Comparison of ENCODE assay signal across 37 mouse cellular contexts in genomic region chr12:105597135-105597534, GRCm38 (mm10). TPM values are rescaled to one million over a fixed set of nuclear protein-coding genes. Genes with fewer than 3 reads are reported as not detected.
A peak's percentile ranks its signal among the peaks of the same experiment; 100 is the strongest.
DNase-seq lines count a peak whose midpoint lies in the region; ATAC-seq and TF ChIP-seq lines count a peak whose summit lies in the region.
"Had no signal": no experiment of that assay in that cellular context is flagged by ENCODE, and none has a peak within 500 bp of the region (broad histone marks: within the 10 kb centered on the region; RNA-seq: fewer than 3 reads in every experiment).

No protein-coding gene starts in this region.

- TF ChIP-seq CTCF in spleen, adult 2 months (IDR thresholded peaks at IDR 0.05; ENCODE audit: extremely low read depth, insufficient read depth, insufficient read length, insufficient replicate concordance), result no peak
- TF ChIP-seq CTCF in liver, postnatal 0 days (IDR thresholded peaks at IDR 0.05; ENCODE audit: low read depth), result no peak

- no peak overlapping the region for H3K4me2 ChIP-seq in liver, embryonic 12.5 days
- no peak overlapping the region for H3K4me2 ChIP-seq in liver, postnatal 0 days (ENCODE audit: low read depth, low read length)
- H3K4me2 ChIP-seq: embryonic facial prominence, embryonic 13.5 days; hindbrain, embryonic 15.5 days; limb, embryonic 13.5 days; lung, embryonic 15.5 days; neural tube, embryonic 12.5 days had no signal

- 79% methylated on average over 8 of the region's 8 CpGs for WGBS in liver, embryonic 12.5 days (ENCODE audit: insufficient replicate concordance)
- WGBS in spleen, adult 2 months, result 41% methylated on average over 8 of the region's 8 CpGs
- WGBS in liver, postnatal 0 days (ENCODE audit: insufficient replicate concordance), result 77% methylated on average over 8 of the region's 8 CpGs

- no peak for TF ChIP-seq EP300 in liver, postnatal 0 days (IDR thresholded peaks at IDR 0.05; ENCODE audit: low read depth)

- TF ChIP-seq POLR2A in spleen, adult 2 months (IDR thresholded peaks at IDR 0.05; ENCODE audit: low read depth, low read length), result no peak

- no peak overlapping the region for H3K4me3 ChIP-seq in liver, embryonic 12.5 days
- H3K4me3 ChIP-seq in spleen, adult 2 months (ENCODE audit: extremely low read depth, insufficient read depth, insufficient read length), result no peak overlapping the region
- no peak overlapping the region for H3K4me3 ChIP-seq in liver, postnatal 0 days (ENCODE audit: low read depth, low read length)
- H3K4me3 ChIP-seq: embryonic facial prominence, embryonic 13.5 days; erythroblast, embryonic 14.5 days; hindbrain, embryonic 10.5 days; hindbrain, embryonic 15.5 days; limb, embryonic 13.5 days; lung, embryonic 15.5 days; midbrain, embryonic 10.5 days; myocyte; neural tube, embryonic 12.5 days had no signal

- ATAC-seq in liver, embryonic 12.5 days, result 0 out of 2 replicates have a peak, but pooled peaks have one; percentile 14
- peak; percentile 48; the same call in 1 of the 2 replicates for ATAC-seq in liver, postnatal 0 days
- no peak for ATAC-seq in erythroblast, adult 5-6 weeks (replicated peaks; ENCODE audit: low FRiP score, poor library complexity, severe bottlenecking)
- ATAC-seq: forebrain, postnatal 0 days; inflammation-experienced regulatory T-cells, adult 6 months had no signal

- H3K9ac ChIP-seq in liver, embryonic 12.5 days, result no peak overlapping the region
- H3K9ac ChIP-seq in liver, postnatal 0 days (replicated peaks), result no peak overlapping the region
- H3K9ac ChIP-seq: embryonic facial prominence, embryonic 13.5 days; forebrain, postnatal 0 days; hindbrain, embryonic 15.5 days; limb, embryonic 13.5 days; liver, embryonic 14.5 days; lung, embryonic 15.5 days; neural tube, embryonic 12.5 days had no signal

- H3K27ac ChIP-seq in liver, embryonic 12.5 days, result no peak overlapping the region
- 0 out of 2 replicates have a peak overlapping the region, but pooled peaks have one; percentile 11 for H3K27ac ChIP-seq in spleen, adult 2 months (ENCODE audit: insufficient read depth, low read length)
- H3K27ac ChIP-seq in liver, postnatal 0 days (ENCODE audit: low read depth), result no peak overlapping the region
- H3K27ac ChIP-seq: embryonic facial prominence, embryonic 13.5 days; hindbrain, embryonic 10.5 days; hindbrain, embryonic 15.5 days; limb, embryonic 13.5 days; liver, embryonic 14.5 days; lung, embryonic 15.5 days; midbrain, embryonic 10.5 days; neural tube, embryonic 12.5 days had no signal

- H3K27me3 ChIP-seq in liver, embryonic 12.5 days (replicated peaks), result no peaks in the 10 kb centered on the region
- no peaks in the 10 kb centered on the region for H3K27me3 ChIP-seq in spleen, adult 2 months (ENCODE audit: control insufficient read depth, insufficient read depth, low read length)
- H3K27me3 ChIP-seq in liver, postnatal 0 days (ENCODE audit: insufficient read depth, low read length), result no peaks in the 10 kb centered on the region
- H3K27me3 ChIP-seq: embryonic facial prominence, embryonic 13.5 days; hindbrain, embryonic 15.5 days; limb, embryonic 13.5 days; lung, embryonic 15.5 days; neural tube, embryonic 12.5 days had no signal

- DNase-seq in liver, result no peak
- peak; percentile 14 to 86 for DNase-seq in spleen, adult 2 months (ENCODE audit: low read depth in 1 of 2, low spot score in 2 of 2)
- no peak for DNase-seq in spleen, postnatal 10 days (ENCODE audit: low spot score in 2 of 2)
- DNase-seq in liver, postnatal 0 days, result no peak
- no peak for DNase-seq in cerebellum, postnatal 14 days
- DNase-seq: adrenal gland, postnatal 10 days; cerebellum, adult 11-12 months; cerebellum, adult 9-11 months; forebrain, postnatal 0 days; gastrocnemius, postnatal 10 days; heart, postnatal 14 days; kidney, adult 11 months; kidney, postnatal 10 days; right cerebral cortex, postnatal 4 days; thymus, postnatal 4 days had no signal

- H3K36me3 ChIP-seq in liver, embryonic 12.5 days, result no peaks in the 10 kb centered on the region
- no peaks in the 10 kb centered on the region for H3K36me3 ChIP-seq in spleen, adult 2 months (ENCODE audit: control insufficient read depth, insufficient read depth, low read length)
- H3K36me3 ChIP-seq in liver, postnatal 0 days (replicated peaks; ENCODE audit: insufficient read depth, low read length), result no peaks in the 10 kb centered on the region
- H3K36me3 ChIP-seq: embryonic facial prominence, embryonic 13.5 days; G1E; hindbrain, embryonic 10.5 days; hindbrain, embryonic 15.5 days; limb, embryonic 13.5 days; lung, embryonic 15.5 days; midbrain, embryonic 10.5 days; neural tube, embryonic 12.5 days had no signal

- no peaks in the 10 kb centered on the region for H3K9me3 ChIP-seq in liver, embryonic 12.5 days (replicated peaks)
- H3K9me3 ChIP-seq in liver, postnatal 0 days (ENCODE audit: low read length), result no peaks in the 10 kb centered on the region
- H3K9me3 ChIP-seq: embryonic facial prominence, embryonic 13.5 days; G1E; hindbrain, embryonic 10.5 days; hindbrain, embryonic 15.5 days; limb, embryonic 13.5 days; lung, embryonic 15.5 days; midbrain, embryonic 10.5 days; neural tube, embryonic 12.5 days had no signal

- H3K4me1 ChIP-seq in liver, embryonic 12.5 days, result no peaks in the 10 kb centered on the region
- peaks cover 12% of the 10 kb centered on the region; the same call in 1 of the 2 replicates for H3K4me1 ChIP-seq in spleen, adult 2 months (ENCODE audit: control insufficient read depth, insufficient read depth, insufficient read length)
- H3K4me1 ChIP-seq in liver, postnatal 0 days (ENCODE audit: insufficient read depth), result no peaks in the 10 kb centered on the region
- H3K4me1 ChIP-seq: lung, embryonic 15.5 days had no signal

RNA-seq across cellular contexts. Expression of gene Bdkrb1, which starts 5.8 kb away (rescaled TPM):
- not detected in 2 replicates for polyA plus RNA-seq in liver, embryonic 12.5 days (2016; fragmentation: Nextera tagmentation; extraction: Ambion mirVana)
- 0.08 and 0.15 TPM in 2 replicates for polyA plus RNA-seq in spleen, adult 2 months (2012; rRNA removed)
- polyA plus RNA-seq in liver, postnatal 0 days (2015; fragmentation: Nextera tagmentation; extraction: Ambion mirVana), result not detected in 2 replicates
- total RNA-seq in erythroblast, adult 5-6 weeks (2015; ENCODE audit: low replicate concordance), result not detected in 2 replicates
- total RNA-seq in erythroblast, adult 5-6 weeks (2017; ENCODE audit: low replicate concordance), result not detected in 2 replicates
- total RNA-seq: adrenal gland, postnatal 10 days; common myeloid progenitor, adult 5-6 weeks; forebrain, postnatal 0 days; G1E; heart, postnatal 14 days; layer of hippocampus, adult 18-20 months; layer of hippocampus, postnatal 10 days; left cerebral cortex, adult 18-20 months; left cerebral cortex, postnatal 14 days; megakaryocyte progenitor cell, adult 5-6 weeks had no signal
- polyA plus RNA-seq: embryonic facial prominence, embryonic 13.5 days; erythroblast, embryonic 14.5 days; forebrain, embryonic 11.5 days; G1E; heart, embryonic 14.5 days; limb, embryonic 13.5 days; liver, embryonic 14.5 days; midbrain, embryonic 10.5 days; neural tube, embryonic 12.5 days had no signal

RNA-seq across cellular contexts. Expression of gene Bdkrb2, which starts 34.1 kb away (rescaled TPM):
- polyA plus RNA-seq in liver, embryonic 12.5 days (2016; fragmentation: Nextera tagmentation; extraction: Ambion mirVana), result not detected in 2 replicates
- 0.09 and 0.18 TPM in 2 replicates for polyA plus RNA-seq in spleen, adult 2 months (2012; rRNA removed)
- 0.05 TPM in 1 of 2 replicates, not detected in the other for polyA plus RNA-seq in liver, postnatal 0 days (2015; fragmentation: Nextera tagmentation; extraction: Ambion mirVana)
- total RNA-seq in erythroblast, adult 5-6 weeks (2015; ENCODE audit: low replicate concordance), result not detected in 2 replicates
- not detected in 2 replicates for total RNA-seq in erythroblast, adult 5-6 weeks (2017; ENCODE audit: low replicate concordance)
- total RNA-seq: common myeloid progenitor, adult 5-6 weeks; megakaryocyte progenitor cell, adult 5-6 weeks had no signal
- polyA plus RNA-seq: erythroblast, embryonic 14.5 days; inflammation-experienced regulatory T-cells, adult 6 months; liver, embryonic 14.5 days had no signal

Comparison
In these comparisons a context has a peak if more than half of its experiments do, and no peak if none do; other contexts are left out.
1. DNase-seq: peak in spleen, adult 2 months (2 of 2); none in liver (single experiment), spleen, postnatal 10 days (0 of 2), liver, postnatal 0 days (single experiment) and cerebellum, postnatal 14 days (0 of 2).